10 mouse cellular contexts compared by ENCODE assay signal in genomic region chr12:89813718-89814117, GRCm38 (mm10).
DNase-seq lines count a peak whose midpoint lies in the region; ATAC-seq and TF ChIP-seq lines count a peak whose summit lies in the region.
"Had no signal": no experiment of that assay in that cellular context is flagged by ENCODE, and none has a peak within 500 bp of the region (broad histone marks: within the 10 kb centered on the region; RNA-seq: fewer than 3 reads in every experiment).

No protein-coding gene starts in this region.

- H3K4me2 ChIP-seq in hindbrain, embryonic 14.5 days (replicated peaks) = peak overlapping the region; percentile 83
- H3K4me2 ChIP-seq in neural tube, embryonic 13.5 days = peak overlapping the region; percentile 87
- no peak overlapping the region for H3K4me2 ChIP-seq in liver, postnatal 0 days (ENCODE audit: low read depth, low read length)

- H3K4me3 ChIP-seq in left cerebral cortex, adult 2 months = peak overlapping the region; percentile 58
- peak overlapping the region; percentile 38 for H3K4me3 ChIP-seq in hindbrain, embryonic 14.5 days (replicated peaks; ENCODE audit: low read length)
- H3K4me3 ChIP-seq in neural tube, embryonic 13.5 days = peak overlapping the region; percentile 48
- H3K4me3 ChIP-seq in liver, postnatal 0 days (ENCODE audit: low read depth, low read length) = no peak overlapping the region

- peak overlapping the region; percentile 24; the same call in 1 of the 2 replicates for H3K27ac ChIP-seq in left cerebral cortex, adult 2 months
- H3K27ac ChIP-seq in hindbrain, embryonic 14.5 days = peak overlapping the region; percentile 23; the same call in 1 of the 2 replicates
- peak overlapping the region; percentile 70 for H3K27ac ChIP-seq in neural tube, embryonic 13.5 days (replicated peaks)
- H3K27ac ChIP-seq in liver, postnatal 0 days (ENCODE audit: low read depth) = no peak overlapping the region
- H3K27ac ChIP-seq: liver, embryonic 14.5 days had no signal

- H3K36me3 ChIP-seq in hindbrain, embryonic 14.5 days (replicated peaks; ENCODE audit: control insufficient read depth, insufficient read depth) = no peaks in the 10 kb centered on the region
- no peaks in the 10 kb centered on the region for H3K36me3 ChIP-seq in neural tube, embryonic 13.5 days
- no peaks in the 10 kb centered on the region for H3K36me3 ChIP-seq in liver, postnatal 0 days (replicated peaks; ENCODE audit: insufficient read depth, low read length)

- no peak for TF ChIP-seq EP300 in liver, postnatal 0 days (IDR thresholded peaks at IDR 0.05; ENCODE audit: low read depth)

- H3K27me3 ChIP-seq in hindbrain, embryonic 14.5 days (ENCODE audit: control insufficient read depth, insufficient read depth, low read length) = no peaks in the 10 kb centered on the region
- peaks cover 9% of the 10 kb centered on the region for H3K27me3 ChIP-seq in neural tube, embryonic 13.5 days
- peaks cover 22% of the 10 kb centered on the region for H3K27me3 ChIP-seq in liver, postnatal 0 days (ENCODE audit: insufficient read depth, low read length)

- peak; percentile 42 for DNase-seq in cerebellum, adult 9-11 months
- no peak for DNase-seq in cerebellum, adult 11 months
- no peak for DNase-seq in left cerebral cortex, adult 2 months (ENCODE audit: extremely low spot score in 1 of 2, low spot score in 2 of 2)
- DNase-seq in left cerebral cortex, postnatal 25 days (ENCODE audit: low spot score in 2 of 2) = no peak
- DNase-seq in hindbrain, embryonic 14.5 days (ENCODE audit: low spot score) = no peak
- DNase-seq in liver, postnatal 0 days = no peak
- DNase-seq in left cerebral cortex, adult 18-20 months (ENCODE audit: low spot score in 2 of 2) = no peak
- DNase-seq: layer of hippocampus, adult 9-11 months had no signal

- peaks cover 28% of the 10 kb centered on the region for H3K4me1 ChIP-seq in hindbrain, embryonic 14.5 days (replicated peaks; ENCODE audit: control insufficient read depth, insufficient read depth, low read length)
- H3K4me1 ChIP-seq in neural tube, embryonic 13.5 days (replicated peaks) = peaks cover 66% of the 10 kb centered on the region
- H3K4me1 ChIP-seq in liver, postnatal 0 days (ENCODE audit: insufficient read depth) = 0 out of 2 replicates have a peak, but pooled peaks cover 3% of the 10 kb centered on the region

- 65% methylated on average over 5 of the region's 5 CpGs for WGBS in hindbrain, embryonic 14.5 days
- WGBS in neural tube, embryonic 13.5 days = 54% methylated on average over 5 of the region's 5 CpGs
- 65% methylated on average over 5 of the region's 5 CpGs for WGBS in liver, postnatal 0 days (ENCODE audit: insufficient replicate concordance)

- no peak for TF ChIP-seq CTCF in left cerebral cortex, adult 2 months (IDR thresholded peaks at IDR 0.05)
- TF ChIP-seq CTCF in liver, postnatal 0 days (IDR thresholded peaks at IDR 0.05; ENCODE audit: low read depth) = no peak

- ATAC-seq in hindbrain, embryonic 14.5 days (ENCODE audit: low FRiP score) = no peak
- ATAC-seq in neural tube, embryonic 13.5 days (ENCODE audit: low read depth) = no peak
- ATAC-seq in liver, postnatal 0 days = no peak

- intact Hi-C loops in left cerebral cortex, adult 2 months (cut with DNase I) = loop anchor here (5.0 to 10.0 kb wide), 3 partner anchors 91 to 341 kb away; no protein-coding TSS in a partner anchor
- intact Hi-C loops in left cerebral cortex, postnatal 25 days (cut with DNase I) = loop anchor here (10.0 kb wide), 1 partner anchor 321 kb away; no protein-coding TSS in a partner anchor

- H3K9ac ChIP-seq in hindbrain, embryonic 14.5 days = peak overlapping the region; percentile 61
- H3K9ac ChIP-seq in neural tube, embryonic 13.5 days = peak overlapping the region; percentile 71
- H3K9ac ChIP-seq in liver, postnatal 0 days (replicated peaks) = no peak overlapping the region
- H3K9ac ChIP-seq: liver, embryonic 14.5 days had no signal

- no peaks in the 10 kb centered on the region for H3K9me3 ChIP-seq in hindbrain, embryonic 14.5 days (ENCODE audit: control insufficient read depth, low read length)
- H3K9me3 ChIP-seq in neural tube, embryonic 13.5 days = no peaks in the 10 kb centered on the region
- no peaks in the 10 kb centered on the region for H3K9me3 ChIP-seq in liver, postnatal 0 days (ENCODE audit: low read length)
